22 mouse cellular contexts compared by ENCODE assay signal in genomic region chr16:17590731-17591130, GRCm38 (mm10). TPM values are rescaled to one million over a fixed set of nuclear protein-coding genes. Genes with fewer than 3 reads are reported as not detected.
DNase-seq lines count a peak whose midpoint lies in the region; ATAC-seq and TF ChIP-seq lines count a peak whose summit lies in the region.
"Had no signal": no experiment of that assay in that cellular context is flagged by ENCODE, and none has a peak within 500 bp of the region (broad histone marks: within the 10 kb centered on the region; RNA-seq: fewer than 3 reads in every experiment).

No protein-coding gene starts in this region.

- H3K36me3 ChIP-seq in hindbrain, embryonic 10.5 days, result no peaks in the 10 kb centered on the region
- no peaks in the 10 kb centered on the region for H3K36me3 ChIP-seq in hindbrain, embryonic 11.5 days (ENCODE audit: control insufficient read depth, insufficient read depth, low read length)
- no peaks in the 10 kb centered on the region for H3K36me3 ChIP-seq in kidney, postnatal 0 days (ENCODE audit: insufficient read depth, low read length)
- H3K36me3 ChIP-seq in embryonic facial prominence, embryonic 11.5 days (replicated peaks; ENCODE audit: control insufficient read depth, insufficient read depth, low read depth, low read length), result no peaks in the 10 kb centered on the region
- no peaks in the 10 kb centered on the region for H3K36me3 ChIP-seq in forebrain, embryonic 14.5 days (ENCODE audit: control insufficient read depth, insufficient read depth, low read length)
- H3K36me3 ChIP-seq: embryonic facial prominence, embryonic 15.5 days; forebrain, embryonic 10.5 days; forebrain, embryonic 15.5 days; G1E; heart, embryonic 10.5 days; hindbrain, embryonic 15.5 days had no signal

- H3K9ac ChIP-seq in hindbrain, embryonic 11.5 days (ENCODE audit: low read depth, low read length), result no peak overlapping the region
- H3K9ac ChIP-seq in kidney, postnatal 0 days (ENCODE audit: low read depth, low read length), result no peak overlapping the region
- H3K9ac ChIP-seq in embryonic facial prominence, embryonic 11.5 days (replicated peaks; ENCODE audit: low read length), result no peak overlapping the region
- H3K9ac ChIP-seq in forebrain, embryonic 14.5 days (ENCODE audit: low read length), result no peak overlapping the region
- H3K9ac ChIP-seq: embryonic facial prominence, embryonic 15.5 days; forebrain, embryonic 15.5 days; hindbrain, embryonic 15.5 days had no signal

- H3K4me1 ChIP-seq in hindbrain, embryonic 10.5 days (replicated peaks), result no peaks in the 10 kb centered on the region
- no peaks in the 10 kb centered on the region for H3K4me1 ChIP-seq in hindbrain, embryonic 11.5 days (replicated peaks; ENCODE audit: control insufficient read depth, insufficient read depth, low read length)
- H3K4me1 ChIP-seq in kidney, postnatal 0 days (replicated peaks; ENCODE audit: insufficient read depth, low read length), result no peaks in the 10 kb centered on the region
- no peaks in the 10 kb centered on the region for H3K4me1 ChIP-seq in embryonic facial prominence, embryonic 11.5 days (ENCODE audit: control insufficient read depth, insufficient read depth, low read length)
- H3K4me1 ChIP-seq in forebrain, embryonic 14.5 days (ENCODE audit: control insufficient read depth, insufficient read depth, low read length), result no peaks in the 10 kb centered on the region
- H3K4me1 ChIP-seq: embryonic facial prominence, embryonic 15.5 days; forebrain, embryonic 10.5 days; forebrain, embryonic 15.5 days; heart, embryonic 10.5 days; hindbrain, embryonic 15.5 days had no signal

- 39% methylated on average over 2 of the region's 2 CpGs for WGBS in hindbrain, embryonic 10.5 days
- 40% methylated on average over 2 of the region's 2 CpGs for whole genome bisulfite sequencing in hindbrain, embryonic 11.5 days
- WGBS in kidney, postnatal 0 days, result 8% methylated on average over 2 of the region's 2 CpGs
- WGBS in embryonic facial prominence, embryonic 11.5 days, result 16% methylated on average over 2 of the region's 2 CpGs
- WGBS in forebrain, embryonic 14.5 days, result 78% methylated on average over 2 of the region's 2 CpGs

- peak; percentile 20 for DNase-seq in hindbrain, embryonic 10.5 days (ENCODE audit: low spot score)
- no peak for DNase-seq in hindbrain, embryonic 11.5 days (ENCODE audit: low spot score)
- DNase-seq in kidney, postnatal 0 days (ENCODE audit: low spot score), result peak; percentile 55
- no peak for DNase-seq in kidney, adult 8-10 months
- DNase-seq in embryonic facial prominence, embryonic 11.5 days (ENCODE audit: low spot score), result peak; percentile 4
- no peak for DNase-seq in cerebellum, adult 11 months
- no peak for DNase-seq in forebrain, embryonic 14.5 days (ENCODE audit: low spot score)
- DNase-seq: adrenal gland, postnatal 10 days; B cell, adult 2 months; cerebellum, adult 11-12 months; cerebellum, adult 9-10 months; cerebellum, postnatal 25 days; heart, adult 18-20 months; heart, postnatal 10 days had no signal

- ATAC-seq in hindbrain, embryonic 11.5 days (ENCODE audit: low FRiP score), result no peak
- ATAC-seq in kidney, postnatal 0 days (replicated peaks; ENCODE audit: low FRiP score, low read depth), result no peak
- no peak for ATAC-seq in embryonic facial prominence, embryonic 11.5 days (replicated peaks; ENCODE audit: insufficient number of reproducible peaks, low FRiP score, low TSS enrichment, low read depth)
- ATAC-seq in forebrain, embryonic 14.5 days, result no peak
- ATAC-seq: CD4-positive, CD25-positive, alpha-beta regulatory T cell, adult 4 months; forebrain, embryonic 15.5 days had no signal

- no peak for TF ChIP-seq CTCF in kidney, postnatal 0 days (IDR thresholded peaks at IDR 0.05; ENCODE audit: low read depth)

- H3K4me3 ChIP-seq in hindbrain, embryonic 10.5 days, result no peak overlapping the region
- no peak overlapping the region for H3K4me3 ChIP-seq in hindbrain, embryonic 11.5 days (ENCODE audit: low read depth, low read length)
- H3K4me3 ChIP-seq in kidney, postnatal 0 days (replicated peaks; ENCODE audit: low read depth, low read length), result no peak overlapping the region
- no peak overlapping the region for H3K4me3 ChIP-seq in embryonic facial prominence, embryonic 11.5 days (ENCODE audit: low read depth, low read length)
- H3K4me3 ChIP-seq in forebrain, embryonic 14.5 days (ENCODE audit: low read depth, low read length), result no peak overlapping the region
- H3K4me3 ChIP-seq: embryonic facial prominence, embryonic 15.5 days; erythroblast, embryonic 14.5 days; forebrain, embryonic 10.5 days; forebrain, embryonic 15.5 days; heart, embryonic 10.5 days; hindbrain, embryonic 15.5 days had no signal

- H3K27me3 ChIP-seq in hindbrain, embryonic 10.5 days (ENCODE audit: insufficient read depth, poor library complexity, severe bottlenecking), result no peaks in the 10 kb centered on the region
- H3K27me3 ChIP-seq in hindbrain, embryonic 11.5 days (ENCODE audit: control insufficient read depth, insufficient read depth, low read length), result no peaks in the 10 kb centered on the region
- H3K27me3 ChIP-seq in kidney, postnatal 0 days (ENCODE audit: insufficient read depth, low read length), result no peaks in the 10 kb centered on the region
- no peaks in the 10 kb centered on the region for H3K27me3 ChIP-seq in embryonic facial prominence, embryonic 11.5 days (ENCODE audit: control insufficient read depth, insufficient read depth, low read length)
- H3K27me3 ChIP-seq in forebrain, embryonic 14.5 days (replicated peaks; ENCODE audit: control insufficient read depth, insufficient read depth, low read length), result no peaks in the 10 kb centered on the region
- H3K27me3 ChIP-seq: embryonic facial prominence, embryonic 15.5 days; forebrain, embryonic 15.5 days; hindbrain, embryonic 15.5 days had no signal

- H3K9me3 ChIP-seq in hindbrain, embryonic 10.5 days, result peaks cover 7% of the 10 kb centered on the region
- H3K9me3 ChIP-seq in hindbrain, embryonic 11.5 days (ENCODE audit: control insufficient read depth, low read length), result no peaks in the 10 kb centered on the region
- H3K9me3 ChIP-seq in kidney, postnatal 0 days (replicated peaks; ENCODE audit: low read length), result no peaks in the 10 kb centered on the region
- no peaks in the 10 kb centered on the region for H3K9me3 ChIP-seq in embryonic facial prominence, embryonic 11.5 days (replicated peaks; ENCODE audit: control insufficient read depth, low read length)
- H3K9me3 ChIP-seq in forebrain, embryonic 14.5 days (replicated peaks; ENCODE audit: control insufficient read depth, low read length), result no peaks in the 10 kb centered on the region
- H3K9me3 ChIP-seq: embryonic facial prominence, embryonic 15.5 days; forebrain, embryonic 15.5 days; hindbrain, embryonic 15.5 days had no signal

- no peak overlapping the region for H3K27ac ChIP-seq in hindbrain, embryonic 10.5 days
- H3K27ac ChIP-seq in hindbrain, embryonic 11.5 days (ENCODE audit: low read depth, low read length), result no peak overlapping the region
- no peak overlapping the region for H3K27ac ChIP-seq in kidney, postnatal 0 days
- H3K27ac ChIP-seq in embryonic facial prominence, embryonic 11.5 days (replicated peaks; ENCODE audit: low read depth, low read length), result no peak overlapping the region
- H3K27ac ChIP-seq in forebrain, embryonic 14.5 days (ENCODE audit: low read depth, low read length), result no peak overlapping the region
- H3K27ac ChIP-seq: embryonic facial prominence, embryonic 15.5 days; forebrain, embryonic 10.5 days; forebrain, embryonic 15.5 days; heart, embryonic 10.5 days; hindbrain, embryonic 15.5 days had no signal

- H3K4me2 ChIP-seq in hindbrain, embryonic 11.5 days (replicated peaks; ENCODE audit: low read depth, low read length), result no peak overlapping the region
- H3K4me2 ChIP-seq in kidney, postnatal 0 days (ENCODE audit: low read length), result no peak overlapping the region
- no peak overlapping the region for H3K4me2 ChIP-seq in embryonic facial prominence, embryonic 11.5 days (ENCODE audit: low read depth, low read length)
- no peak overlapping the region for H3K4me2 ChIP-seq in forebrain, embryonic 14.5 days (ENCODE audit: low read length)
- H3K4me2 ChIP-seq: embryonic facial prominence, embryonic 15.5 days; forebrain, embryonic 15.5 days; hindbrain, embryonic 15.5 days had no signal

RNA-seq across cellular contexts. Expression of gene Slc7a4, which starts 7.7 kb away (rescaled TPM):
- polyA plus RNA-seq in hindbrain, embryonic 10.5 days (2016; fragmentation: Nextera tagmentation; extraction: Ambion mirVana), result 2.5 and 3.1 TPM in 2 replicates
- 1.9 and 2.1 TPM in 2 replicates for polyA plus RNA-seq in hindbrain, embryonic 11.5 days (2014; fragmentation: Nextera tagmentation; extraction: Ambion mirVana)
- polyA plus RNA-seq in kidney, postnatal 0 days (2015; fragmentation: Nextera tagmentation; extraction: Ambion mirVana), result 14.3 and 15.5 TPM in 2 replicates
- polyA plus RNA-seq in embryonic facial prominence, embryonic 11.5 days (2014; fragmentation: Nextera tagmentation; extraction: Ambion mirVana), result 0.59 and 2.3 TPM in 2 replicates
- 23.3 and 27.1 TPM in 2 replicates for polyA plus RNA-seq in forebrain, embryonic 14.5 days (2014; fragmentation: Nextera tagmentation; extraction: Ambion mirVana)
- polyA plus RNA-seq: erythroblast, embryonic 14.5 days; G1E had no signal

RNA-seq across cellular contexts. Expression of gene Smpd4, which starts 28.4 kb away (rescaled TPM):
- 47.8 and 51.2 TPM in 2 replicates for polyA plus RNA-seq in hindbrain, embryonic 10.5 days (2016; fragmentation: Nextera tagmentation; extraction: Ambion mirVana)
- polyA plus RNA-seq in hindbrain, embryonic 11.5 days (2014; fragmentation: Nextera tagmentation; extraction: Ambion mirVana), result 39.1 and 40.9 TPM in 2 replicates
- polyA plus RNA-seq in kidney, postnatal 0 days (2015; fragmentation: Nextera tagmentation; extraction: Ambion mirVana), result 21.2 and 22.3 TPM in 2 replicates
- polyA plus RNA-seq in embryonic facial prominence, embryonic 11.5 days (2014; fragmentation: Nextera tagmentation; extraction: Ambion mirVana), result 57.0 and 58.5 TPM in 2 replicates
- polyA plus RNA-seq in forebrain, embryonic 14.5 days (2014; fragmentation: Nextera tagmentation; extraction: Ambion mirVana), result 34.3 and 35.7 TPM in 2 replicates

RNA-seq across cellular contexts. Expression of gene P2rx6, which starts 29.0 kb away (rescaled TPM):
- polyA plus RNA-seq in hindbrain, embryonic 10.5 days (2016; fragmentation: Nextera tagmentation; extraction: Ambion mirVana), result 1.1 and 1.2 TPM in 2 replicates
- 0.49 and 0.63 TPM in 2 replicates for polyA plus RNA-seq in hindbrain, embryonic 11.5 days (2014; fragmentation: Nextera tagmentation; extraction: Ambion mirVana)
- polyA plus RNA-seq in kidney, postnatal 0 days (2015; fragmentation: Nextera tagmentation; extraction: Ambion mirVana), result 0.62 and 0.74 TPM in 2 replicates
- polyA plus RNA-seq in embryonic facial prominence, embryonic 11.5 days (2014; fragmentation: Nextera tagmentation; extraction: Ambion mirVana), result 0.20 and 0.31 TPM in 2 replicates
- 1.1 and 1.3 TPM in 2 replicates for polyA plus RNA-seq in forebrain, embryonic 14.5 days (2014; fragmentation: Nextera tagmentation; extraction: Ambion mirVana)
- polyA plus RNA-seq: CD4-positive, CD25-positive, alpha-beta regulatory T cell, adult 4 months; erythroblast, embryonic 14.5 days; G1E had no signal

RNA-seq across cellular contexts. Expression of gene Lrrc74b, which starts 29.7 kb away (rescaled TPM):
- 0.55 and 1.1 TPM in 2 replicates for polyA plus RNA-seq in hindbrain, embryonic 10.5 days (2016; fragmentation: Nextera tagmentation; extraction: Ambion mirVana)
- 0.52 and 1.1 TPM in 2 replicates for polyA plus RNA-seq in hindbrain, embryonic 11.5 days (2014; fragmentation: Nextera tagmentation; extraction: Ambion mirVana)
- polyA plus RNA-seq in kidney, postnatal 0 days (2015; fragmentation: Nextera tagmentation; extraction: Ambion mirVana), result 0.20 and 0.26 TPM in 2 replicates
- polyA plus RNA-seq in embryonic facial prominence, embryonic 11.5 days (2014; fragmentation: Nextera tagmentation; extraction: Ambion mirVana), result 0.15 TPM in 1 of 2 replicates, not detected in the other
- 0.62 and 1.1 TPM in 2 replicates for polyA plus RNA-seq in forebrain, embryonic 14.5 days (2014; fragmentation: Nextera tagmentation; extraction: Ambion mirVana)
- polyA plus RNA-seq: CD4-positive, CD25-positive, alpha-beta regulatory T cell, adult 4 months had no signal

RNA-seq across cellular contexts. Expression of gene Ccdc74a, which starts 55.5 kb away (rescaled TPM):
- 6.5 and 9.8 TPM in 2 replicates for polyA plus RNA-seq in hindbrain, embryonic 10.5 days (2016; fragmentation: Nextera tagmentation; extraction: Ambion mirVana)
- 4.4 and 5.9 TPM in 2 replicates for polyA plus RNA-seq in hindbrain, embryonic 11.5 days (2014; fragmentation: Nextera tagmentation; extraction: Ambion mirVana)
- 8.1 and 8.6 TPM in 2 replicates for polyA plus RNA-seq in kidney, postnatal 0 days (2015; fragmentation: Nextera tagmentation; extraction: Ambion mirVana)
- 5.0 and 5.6 TPM in 2 replicates for polyA plus RNA-seq in embryonic facial prominence, embryonic 11.5 days (2014; fragmentation: Nextera tagmentation; extraction: Ambion mirVana)
- 4.8 and 5.7 TPM in 2 replicates for polyA plus RNA-seq in forebrain, embryonic 14.5 days (2014; fragmentation: Nextera tagmentation; extraction: Ambion mirVana)

Comparison
In these comparisons a context has a peak if more than half of its experiments do, and no peak if none do; other contexts are left out.
1. DNase-seq: peak in hindbrain, embryonic 10.5 days (single experiment), kidney, postnatal 0 days (single experiment) and embryonic facial prominence, embryonic 11.5 days (single experiment); none in hindbrain, embryonic 11.5 days (single experiment), kidney, adult 8-10 months (0 of 2), cerebellum, adult 11 months (single experiment) and forebrain, embryonic 14.5 days (single experiment).